Mouse (Mus musculus) limb, embryonic 12.5 days (tissue): ENCODE data around the gene Fmod. TPM values are rescaled to one million over a fixed set of nuclear protein-coding genes. Genes with fewer than 3 reads are reported as not detected.

Source experiments
- ATAC-seq: fragments of 200-750 bp; cut with Nextera tagmentation; 2 replicates; pipeline ENCODE4 v1.8.0; 2017; ENCODE audit warnings: low read depth, moderate TSS enrichment; ENCODE audit not compliant: insufficient number of reproducible peaks, insufficient read depth, low FRiP score, low TSS enrichment
- H3K27ac ChIP-seq: fragments of 300-500 bp; sonication (generic); 2 replicates; pipeline ENCODE4 v1.5.1; 2016; ENCODE audit warnings: mild to moderate bottlenecking, moderate library complexity
- H3K27me3 ChIP-seq: fragments of 300-500 bp; sonication (generic); 2 replicates; pipeline ENCODE4 v1.6.1; 2016; ENCODE audit warnings: mild to moderate bottlenecking, moderate library complexity
- H3K36me3 ChIP-seq: fragments of 300-500 bp; sonication (generic); 2 replicates; pipeline ENCODE4 v1.6.1; 2016; ENCODE audit warnings: mild to moderate bottlenecking, moderate library complexity
- H3K4me1 ChIP-seq: fragments of 300-500 bp; sonication (generic); replicated peaks from 2 replicates; pipeline ENCODE4 v1.6.1; 2016
- H3K4me2 ChIP-seq: fragments of 300-500 bp; sonication (generic); 2 replicates; pipeline ENCODE4 v1.6.1; 2016; ENCODE audit warnings: mild to moderate bottlenecking, moderate library complexity
- H3K4me3 ChIP-seq: fragments of 300-500 bp; sonication (generic); replicated peaks from 2 replicates; pipeline ENCODE4 v1.5.1; 2016; ENCODE audit warnings: mild to moderate bottlenecking
- H3K9ac ChIP-seq: fragments of 300-500 bp; sonication (generic); replicated peaks from 2 replicates; pipeline ENCODE4 v1.6.1; 2016; ENCODE audit warnings: mild to moderate bottlenecking, moderate library complexity
- H3K9me3 ChIP-seq: fragments of 300-500 bp; sonication (generic); 2 replicates; pipeline ENCODE4 v1.6.1; 2016; ENCODE audit warnings: mild to moderate bottlenecking, moderate library complexity
- WGBS: fragments of 180-500 bp; shearing (Covaris S2); methylation state at CpG from one replicate; pipeline ENCODE4 v1.1.7; 2016; 5-methylcytosine and 5-hydroxymethylcytosine counted together
- polyA plus RNA-seq: library from polyadenylated mRNA; unstranded; fragments of >200 nt; fragmentation: Nextera tagmentation; extraction: Ambion mirVana; gene quantifications from 2 replicates; pipeline ENCODE4 v1.2.1, GENCODE M21; 2016

The Fmod gene
- polyA plus RNA-seq, 1 experiment from 2014 or later, result 12.6 TPM

- H3K9me3 ChIP-seq, result no peaks in the 10 kb centered on the region
- H3K9ac ChIP-seq, result peak overlapping the region; percentile 34; the same call in 1 of the 2 replicates
- no peak overlapping the region for H3K4me2 ChIP-seq
- ATAC-seq, result no peak
- H3K4me1 ChIP-seq, result peaks cover 24% of the 10 kb centered on the region
- H3K4me3 ChIP-seq, result no peak overlapping the region
- H3K36me3 ChIP-seq, result no peaks in the 10 kb centered on the region
- 16% methylated on average over 3 of the region's 3 CpGs for WGBS
- H3K27ac ChIP-seq, result 0 out of 2 replicates have a peak overlapping the region, but pooled peaks have one; percentile 59
- H3K27me3 ChIP-seq, result no peaks in the 10 kb centered on the region
Observed at GRCm38 (mm10) chr1:134086017-134086416, 49.0 kb downstream of the Fmod start.

- Histone ChIP-seq H3K9me3 (no peaks in the 10 kb centered on the region), H3K27ac (no peak overlapping the region), H3K36me3 (no peaks in the 10 kb centered on the region), H3K4me2 (no peak overlapping the region), H3K27me3 (no peaks in the 10 kb centered on the region), H3K4me1 (peaks cover 24% of the 10 kb centered on the region), H3K4me3 (no peak overlapping the region), H3K9ac (no peak overlapping the region)
- 51% methylated on average over 16 of the region's 16 CpGs for WGBS
- ATAC-seq, result no peak
Observed at GRCm38 (mm10) chr1:134086811-134087398, 49.9 kb downstream of the Fmod start.

- Histone ChIP-seq H3K9me3 (no peaks in the 10 kb centered on the region), H3K4me1 (peaks cover 34% of the 10 kb centered on the region), H3K27ac (no peak overlapping the region), H3K9ac (no peak overlapping the region), H3K4me3 (no peak overlapping the region), H3K27me3 (no peaks in the 10 kb centered on the region), H3K4me2 (no peak overlapping the region), H3K36me3 (no peaks in the 10 kb centered on the region)
- no peak for ATAC-seq
- 88% methylated on average over 7 of the region's 7 CpGs for WGBS
Observed at GRCm38 (mm10) chr1:134089074-134089473, 52.0 kb downstream of the Fmod start.

GRCm38 (mm10) chr1:134091851-134092250 is 54.8 kb downstream of the Fmod start:
- peak overlapping the region; percentile 83; the same call in 1 of the 2 replicates for H3K27ac ChIP-seq
- H3K27me3 ChIP-seq, result no peaks in the 10 kb centered on the region
- no peaks in the 10 kb centered on the region for H3K9me3 ChIP-seq
- peaks cover 31% of the 10 kb centered on the region for H3K4me1 ChIP-seq
- 66% methylated on average over 3 of the region's 3 CpGs for WGBS
- H3K4me3 ChIP-seq, result no peak overlapping the region
- no peak for ATAC-seq
- no peak overlapping the region for H3K9ac ChIP-seq
- no peak overlapping the region for H3K4me2 ChIP-seq
- H3K36me3 ChIP-seq, result no peaks in the 10 kb centered on the region

- H3K27me3 ChIP-seq, result no peaks in the 10 kb centered on the region
- H3K36me3 ChIP-seq, result no peaks in the 10 kb centered on the region
- peak overlapping the region; percentile 59 for H3K9ac ChIP-seq
- peak overlapping the region; percentile 45 for H3K4me3 ChIP-seq
- WGBS, result 24% methylated on average over 6 of the region's 6 CpGs
- H3K4me1 ChIP-seq, result peaks cover 30% of the 10 kb centered on the region
- H3K27ac ChIP-seq, result peak overlapping the region; percentile 83
- no peaks in the 10 kb centered on the region for H3K9me3 ChIP-seq
- ATAC-seq, result no peak
- peak overlapping the region; percentile 76 for H3K4me2 ChIP-seq
Observed at GRCm38 (mm10) chr1:134092368-134092767, 55.3 kb downstream of the Fmod start.

- WGBS, result 2% methylated on average over 43 of the region's 43 CpGs
- no peaks in the 10 kb centered on the region for H3K27me3 ChIP-seq
- peak overlapping the region; percentile 45 for H3K4me3 ChIP-seq
- H3K36me3 ChIP-seq, result no peaks in the 10 kb centered on the region
- no peaks in the 10 kb centered on the region for H3K9me3 ChIP-seq
- peak overlapping the region; percentile 83 for H3K27ac ChIP-seq
- H3K4me2 ChIP-seq, result peak overlapping the region; percentile 76
- peaks cover 32% of the 10 kb centered on the region for H3K4me1 ChIP-seq
- ATAC-seq, result peak; percentile 90
- peak overlapping the region; percentile 59 for H3K9ac ChIP-seq
Observed at GRCm38 (mm10) chr1:134092852-134093770, 56.1 kb downstream of the Fmod start.

- WGBS, result 71% methylated on average over 13 of the region's 13 CpGs
- Histone ChIP-seq H3K27me3 (no peaks in the 10 kb centered on the region), H3K9ac (no peak overlapping the region), H3K36me3 (no peaks in the 10 kb centered on the region), H3K4me2 (peak overlapping the region; percentile 76), H3K9me3 (no peaks in the 10 kb centered on the region), H3K4me1 (peaks cover 40% of the 10 kb centered on the region), H3K27ac (peak overlapping the region; percentile 83), H3K4me3 (no peak overlapping the region)
- ATAC-seq, result no peak
Observed at GRCm38 (mm10) chr1:134093771-134094526, 56.9 kb downstream of the Fmod start.

- peaks cover 49% of the 10 kb centered on the region for H3K4me1 ChIP-seq
- H3K9ac ChIP-seq, result no peak overlapping the region
- WGBS, result 59% methylated on average over 7 of the region's 7 CpGs
Observed at GRCm38 (mm10) chr1:134095033-134095612, 58.1 kb downstream of the Fmod start.

GRCm38 (mm10) chr1:134095721-134096120 is 58.7 kb downstream of the Fmod start:
- H3K4me3 ChIP-seq, result no peak overlapping the region
- H3K4me1 ChIP-seq, result peaks cover 52% of the 10 kb centered on the region
- no peaks in the 10 kb centered on the region for H3K27me3 ChIP-seq
- no peaks in the 10 kb centered on the region for H3K9me3 ChIP-seq
- 90% methylated on average over 4 of the region's 4 CpGs for WGBS
- 0 out of 2 replicates have a peak overlapping the region, but pooled peaks have one; percentile 64 for H3K27ac ChIP-seq
- H3K9ac ChIP-seq, result no peak overlapping the region
- H3K4me2 ChIP-seq, result no peak overlapping the region
- ATAC-seq, result no peak
- no peaks in the 10 kb centered on the region for H3K36me3 ChIP-seq

More at GRCm38 (mm10) chr1:134095033-134095612, 58.1 kb downstream of the Fmod start:
- Histone ChIP-seq H3K36me3 (no peaks in the 10 kb centered on the region), H3K4me2 (no peak overlapping the region), H3K9me3 (no peaks in the 10 kb centered on the region), H3K27ac (no peak overlapping the region), H3K4me3 (no peak overlapping the region), H3K27me3 (no peaks in the 10 kb centered on the region)
- ATAC-seq, result no peak

- Histone ChIP-seq H3K4me1 (peaks cover 52% of the 10 kb centered on the region), H3K9me3 (no peaks in the 10 kb centered on the region), H3K4me3 (no peak overlapping the region), H3K27ac (peak overlapping the region; percentile 64), H3K36me3 (no peaks in the 10 kb centered on the region), H3K27me3 (no peaks in the 10 kb centered on the region), H3K4me2 (no peak overlapping the region), H3K9ac (no peak overlapping the region)
- ATAC-seq, result no peak
- 68% methylated on average over 14 of the region's 14 CpGs for whole genome bisulfite sequencing
Observed at GRCm38 (mm10) chr1:134096264-134096934, 59.3 kb downstream of the Fmod start.
